Mouse (Mus musculus) lung, postnatal 10 days (tissue): Measurements from ENCODE around the gene Frmd4a.
A peak's percentile ranks its signal among the peaks of the same experiment; 100 is the strongest.

Source experiments
- DNase-seq: peaks from one replicate; pipeline ENCODE4 v3.0.0; 2021

The Frmd4a gene

DNA sequence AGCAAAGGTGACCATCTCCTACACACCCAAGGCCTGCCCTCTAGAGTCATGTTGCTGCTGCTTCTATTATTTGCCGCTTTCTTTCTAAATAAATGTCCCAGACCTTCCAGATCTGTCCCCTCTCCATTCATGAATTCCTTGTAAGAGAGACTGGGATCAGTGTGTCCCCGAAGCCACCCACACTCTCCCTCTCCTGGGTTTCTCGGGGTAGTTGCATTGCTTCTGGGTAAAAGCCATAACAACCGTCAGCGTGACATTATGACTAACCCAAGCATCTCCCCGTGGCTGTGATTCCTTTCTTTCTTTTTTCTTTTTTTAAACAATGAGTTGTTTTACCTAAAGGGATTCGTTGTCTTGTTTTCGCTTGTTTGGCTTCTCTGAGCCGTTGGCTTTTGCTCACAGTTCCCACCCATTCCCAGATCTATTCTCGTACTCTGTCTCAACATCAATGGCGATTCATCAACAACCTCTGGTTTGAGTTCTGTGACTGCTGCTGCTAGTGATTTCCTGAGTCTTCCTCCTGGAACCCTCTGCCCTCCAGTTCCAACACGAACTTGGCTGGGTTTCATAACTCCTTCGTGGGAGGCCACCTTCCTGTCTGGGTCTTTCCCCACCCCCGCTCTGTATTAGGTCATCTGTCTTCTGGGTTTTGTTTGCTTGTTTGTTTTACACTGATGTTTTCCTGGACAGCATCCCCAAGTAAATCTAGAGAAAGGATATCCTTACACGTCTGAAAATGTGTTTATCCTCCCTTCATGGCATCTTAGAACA, 483.9 kb downstream of the Frmd4a start:
- peak; percentile 84 for DNase-seq

DNA sequence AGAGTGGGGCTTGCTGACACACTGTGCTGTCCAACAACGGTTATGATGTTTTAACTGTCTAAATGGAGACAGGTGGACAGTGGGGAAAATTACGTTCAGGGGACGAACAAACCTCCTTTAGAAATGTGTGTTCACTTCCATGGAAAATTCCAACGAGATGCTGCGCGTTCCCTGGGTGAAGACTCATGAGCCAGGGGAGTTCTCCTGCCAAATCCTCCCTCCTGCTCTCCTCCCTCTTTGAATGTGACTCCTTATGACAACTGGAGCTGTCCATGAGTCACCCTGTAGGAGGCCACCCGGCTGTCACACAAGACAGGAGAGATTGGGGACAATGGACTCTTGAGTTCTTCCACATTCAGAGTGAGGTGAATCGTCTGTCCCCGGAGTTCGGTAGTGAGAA, 486.9 kb downstream of the Frmd4a start:
- peak; percentile 50 for DNase-seq

DNA sequence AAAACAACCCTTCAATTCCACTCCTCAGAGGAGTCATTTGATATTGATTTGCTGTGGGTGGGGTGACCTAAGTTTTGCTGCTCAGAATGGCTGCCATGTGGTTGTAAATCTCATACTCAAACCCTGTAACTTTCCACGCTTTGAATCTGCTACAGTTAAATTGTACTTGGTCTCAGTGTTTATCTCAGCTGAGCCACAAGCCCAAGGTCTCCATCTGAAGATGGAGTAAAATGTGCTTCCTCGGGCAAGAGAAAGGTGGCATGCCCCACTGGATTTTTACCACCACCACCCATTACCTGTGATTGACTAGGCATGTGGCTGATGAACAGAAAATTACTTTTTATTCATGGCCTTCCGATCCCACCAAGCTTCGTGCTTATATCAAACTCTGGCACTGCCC, 488.2 kb downstream of the Frmd4a start:
- DNase-seq = no peak

DNA sequence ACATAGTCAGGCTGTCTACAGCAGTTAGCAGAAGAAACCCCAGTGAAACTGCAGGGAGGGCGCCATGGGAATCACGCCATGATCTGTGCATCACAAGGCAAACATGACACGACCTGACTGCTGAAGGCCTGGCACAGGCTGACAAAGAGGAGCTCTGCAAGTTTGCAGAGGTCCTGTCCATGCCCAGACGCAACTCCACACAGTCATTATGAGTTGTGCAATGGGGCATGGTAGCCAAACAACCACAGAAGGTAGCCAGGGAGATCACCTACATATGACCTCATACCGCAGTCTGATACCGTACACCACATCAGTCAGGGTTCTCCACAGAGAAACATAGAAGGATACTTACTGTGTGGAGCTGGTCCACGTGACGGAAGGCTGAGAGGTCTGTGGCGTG, 489.1 kb downstream of the Frmd4a start:
- DNase-seq = no peak

DNA sequence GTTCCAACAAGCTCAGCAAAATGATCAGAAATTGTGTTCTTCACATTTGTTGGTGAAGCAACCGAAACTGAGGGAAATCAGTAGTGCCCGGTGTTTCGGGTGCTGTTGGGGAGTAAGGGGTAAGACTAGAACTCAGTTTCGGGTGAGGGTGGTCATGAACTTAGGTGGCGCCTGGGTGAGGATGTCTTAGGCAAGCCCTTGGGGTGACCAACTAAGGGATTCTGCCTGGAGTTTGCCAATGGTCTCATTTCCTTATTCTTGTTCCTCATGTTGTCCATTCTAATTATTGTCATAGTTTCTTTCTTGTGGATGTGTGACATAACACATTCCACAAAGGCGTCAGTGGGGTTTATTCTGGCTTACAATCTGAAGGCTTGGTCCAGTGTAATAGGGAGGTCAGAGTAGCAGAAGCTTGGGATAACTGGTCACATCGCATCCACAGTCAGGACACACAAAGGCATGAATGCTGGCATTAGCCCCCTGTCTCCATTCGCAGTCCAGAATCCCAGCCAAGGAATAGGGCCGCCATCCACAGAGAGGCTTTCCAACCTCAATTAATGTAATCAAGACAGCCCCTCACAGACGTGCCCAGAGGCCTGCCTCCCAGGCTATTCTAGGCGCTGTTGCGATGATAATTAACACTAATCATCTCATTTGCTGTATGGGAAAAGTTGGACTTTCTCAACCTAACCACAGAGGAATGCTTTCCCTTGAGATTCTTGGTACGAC, 490.5 kb downstream of the Frmd4a start:
- DNase-seq = no peak

DNA sequence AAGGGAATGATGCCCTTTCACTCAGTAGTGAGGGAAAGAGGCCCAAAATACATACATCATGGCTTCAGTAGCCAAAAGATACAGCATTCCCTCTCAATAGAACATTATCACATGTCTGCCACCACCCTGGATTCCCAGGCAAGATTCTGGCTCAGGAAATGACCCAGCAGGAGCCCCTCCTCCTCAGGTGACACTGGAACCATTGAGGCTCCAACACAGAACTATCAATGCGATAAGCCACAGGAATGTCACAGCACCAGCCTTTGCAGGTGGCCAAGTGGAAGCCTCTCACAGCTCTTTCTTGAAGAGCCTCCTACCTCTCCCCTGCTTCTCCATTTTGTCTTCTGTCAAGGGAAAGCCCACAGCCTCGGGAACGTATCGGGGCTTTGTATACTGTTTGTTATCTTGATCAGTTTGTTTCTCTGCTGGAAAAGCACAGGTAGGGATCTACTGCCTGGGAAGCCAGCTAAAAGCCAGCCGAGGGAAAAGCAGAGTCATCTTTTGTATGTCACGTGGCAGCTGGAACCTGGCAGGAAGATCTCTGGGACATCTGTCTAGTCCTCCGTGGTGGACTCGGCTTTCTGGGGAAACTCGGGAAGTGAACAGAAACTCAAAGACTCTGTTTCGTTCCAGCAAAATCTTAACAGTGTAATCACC, 491.6 kb downstream of the Frmd4a start:
- no peak for DNase-seq

DNA sequence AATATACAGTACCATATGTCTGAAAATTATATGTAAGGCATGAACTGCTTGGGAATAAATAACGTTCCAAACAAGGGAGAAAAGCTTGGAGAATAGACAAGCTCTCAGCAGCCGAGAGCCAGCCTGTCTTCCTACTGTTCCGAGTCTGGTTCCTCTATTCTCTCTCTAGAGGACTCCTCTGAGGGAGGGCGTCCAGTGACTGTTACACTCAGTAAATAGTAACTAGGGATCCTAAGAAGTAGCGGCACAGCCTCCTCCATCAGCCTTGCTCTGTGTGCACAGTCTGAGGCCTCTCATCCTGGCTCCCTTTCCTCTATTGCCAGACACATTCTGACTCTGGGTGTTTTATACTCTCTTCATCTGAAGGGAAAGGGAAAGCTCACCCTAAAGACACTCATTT, 492.2 kb downstream of the Frmd4a start:
- DNase-seq = no peak

DNA sequence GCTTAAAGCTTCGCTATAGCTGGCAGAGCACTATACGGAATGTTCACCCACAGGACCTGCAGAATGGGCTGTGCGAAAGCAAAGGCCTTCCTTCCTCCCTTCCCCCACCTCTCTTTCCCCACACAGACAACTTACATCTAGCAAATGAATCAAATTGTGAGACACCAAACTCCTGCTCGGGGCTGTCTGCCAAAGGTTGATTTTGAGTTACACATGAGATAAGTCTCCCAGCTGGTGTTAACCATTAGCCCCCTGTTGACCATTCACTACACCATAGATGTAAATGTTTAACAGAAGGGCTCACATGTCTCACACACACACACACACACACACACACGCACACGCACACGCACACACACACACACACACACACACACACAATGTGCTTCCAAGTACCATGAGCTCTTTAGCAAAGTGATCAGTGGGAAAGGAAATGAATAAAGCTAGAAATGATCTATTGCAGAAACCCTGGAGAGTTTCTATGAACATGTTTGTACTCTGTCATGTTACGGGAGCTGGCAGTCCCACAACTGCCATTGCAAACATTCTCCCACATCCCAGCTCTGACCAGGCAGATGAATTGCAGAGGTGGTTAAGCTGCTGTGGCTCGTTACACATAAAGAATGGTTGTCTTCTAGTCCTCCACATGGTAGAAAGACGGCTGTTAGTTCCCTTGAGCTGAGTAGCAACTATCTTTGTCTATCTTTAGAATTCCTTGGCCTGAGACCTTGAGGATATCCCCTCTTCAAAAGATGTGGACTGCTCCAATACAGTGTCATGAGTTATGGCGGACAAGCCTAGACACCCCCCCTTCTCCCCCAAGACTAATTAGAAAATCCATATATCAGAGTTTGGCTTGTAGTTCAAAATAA, 492.9 kb downstream of the Frmd4a start:
- DNase-seq = peak; percentile 47

DNA sequence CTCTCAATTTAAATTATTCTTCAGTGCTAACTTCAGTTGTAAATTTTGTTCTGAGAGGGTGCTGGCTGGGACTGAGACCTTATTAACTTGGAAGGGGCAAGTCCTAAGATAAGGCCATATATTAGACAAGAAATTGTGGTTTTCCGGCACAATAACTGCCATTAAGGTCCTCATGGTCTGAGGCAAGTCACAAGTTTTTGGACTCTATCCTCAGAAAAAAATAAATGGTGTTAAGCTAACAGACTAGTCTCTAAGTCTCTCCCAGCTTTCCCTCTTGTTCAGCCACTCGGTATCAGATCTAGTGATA, 493.5 kb downstream of the Frmd4a start:
- DNase-seq = no peak

DNA sequence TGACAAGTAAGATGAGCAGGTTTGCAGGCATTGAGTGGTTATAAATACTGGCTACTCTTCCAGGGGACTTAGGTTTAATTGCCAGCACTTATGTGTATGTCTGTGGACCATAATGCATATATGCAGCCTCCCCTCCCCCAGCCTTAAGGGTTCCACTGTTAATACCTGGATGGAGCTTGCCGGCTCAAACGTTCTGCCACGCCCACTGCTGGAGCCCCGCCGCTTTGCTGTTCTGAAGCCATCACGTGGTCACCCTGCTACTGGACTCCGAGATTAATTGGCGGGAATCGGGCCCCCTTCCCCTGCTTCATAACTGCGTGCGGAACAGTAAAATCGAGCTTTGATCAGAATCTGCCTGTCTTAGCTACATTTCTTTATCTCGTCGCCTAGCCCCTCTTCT, 495.1 kb downstream of the Frmd4a start:
- no peak for DNase-seq

DNA sequence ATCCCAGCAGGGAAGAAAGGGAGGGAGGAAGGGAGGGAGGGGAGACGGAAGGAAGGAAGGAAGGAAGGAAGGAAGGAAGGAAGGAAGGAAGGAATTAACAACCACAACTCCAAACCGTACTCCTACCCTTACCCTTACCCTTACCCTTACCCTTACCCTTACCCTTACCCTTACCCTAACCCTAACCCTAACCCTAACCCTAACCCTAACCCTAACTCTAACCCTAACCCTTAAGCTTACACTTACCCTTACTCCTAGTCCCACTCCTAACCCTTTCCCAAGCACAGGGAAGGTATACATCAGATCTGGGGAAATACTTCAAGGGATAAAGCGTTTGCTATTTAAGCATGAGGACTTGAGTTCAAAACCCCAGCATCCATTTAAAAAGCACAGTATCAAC, 498.4 kb downstream of the Frmd4a start:
- no peak for DNase-seq

DNA sequence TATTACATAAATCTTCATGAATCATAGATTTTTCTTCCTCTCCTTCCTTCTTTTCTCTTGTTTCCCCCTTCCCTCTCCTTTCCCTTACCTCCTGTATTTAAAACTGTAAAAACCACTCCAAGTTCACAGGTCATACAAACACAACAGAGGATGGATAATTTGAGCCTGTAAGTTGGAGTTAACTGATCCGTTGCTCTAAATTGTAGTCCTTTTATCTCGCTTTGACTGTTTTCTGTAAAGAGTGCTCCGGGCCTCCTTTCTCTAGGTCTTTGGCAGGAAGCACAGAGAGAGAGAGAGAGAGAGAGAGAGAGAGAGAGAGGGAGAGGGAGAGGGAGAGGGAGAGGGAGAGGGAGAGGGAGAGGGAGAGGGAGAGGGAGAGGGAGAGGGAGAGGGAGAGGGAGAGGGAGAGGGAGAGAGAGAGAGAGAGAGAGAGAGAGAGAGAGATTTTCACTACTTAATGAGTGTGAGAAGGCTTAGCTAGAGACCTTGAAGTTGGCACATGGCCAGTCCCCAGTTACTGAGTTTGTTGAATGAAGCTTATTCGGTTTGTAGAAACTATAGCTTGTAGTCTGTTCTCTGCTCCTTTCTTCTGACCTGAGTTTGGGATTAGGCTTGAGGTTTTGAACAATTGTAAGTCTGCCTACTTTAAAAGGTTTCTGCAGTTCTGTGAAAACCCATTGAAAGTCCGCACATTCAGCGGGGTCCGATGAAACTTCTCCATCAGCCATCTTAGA, 499.5 kb downstream of the Frmd4a start:
- DNase-seq = peak; percentile 70

DNA sequence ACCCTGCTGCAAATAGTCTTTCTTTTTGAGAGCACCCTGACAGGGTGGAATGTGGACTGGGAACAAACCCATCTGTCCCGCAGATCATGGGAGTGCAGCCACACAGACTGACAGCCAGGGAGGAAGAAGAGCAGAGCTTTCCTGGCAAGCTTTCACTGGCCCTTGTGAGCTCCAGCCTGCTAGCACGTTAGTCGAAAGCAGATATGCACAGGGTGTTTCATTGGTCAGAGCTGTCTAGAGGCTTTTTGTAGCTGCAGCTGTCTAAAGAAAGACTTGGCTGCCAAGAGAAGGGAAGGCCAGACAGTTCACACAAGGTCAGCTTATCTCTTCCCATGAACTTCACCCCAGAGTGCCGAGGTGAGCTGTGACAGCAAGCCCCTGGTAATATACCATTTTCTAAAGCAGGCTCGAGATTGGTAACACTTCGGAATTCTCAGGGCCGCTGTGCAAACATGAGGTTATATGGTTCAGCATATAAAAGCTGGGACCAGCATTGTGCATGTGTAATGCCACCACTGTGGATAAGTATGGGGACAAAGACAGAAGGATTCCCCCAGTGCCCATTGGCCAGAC, 500.1 kb downstream of the Frmd4a start:
- peak; percentile 79 for DNase-seq

DNA sequence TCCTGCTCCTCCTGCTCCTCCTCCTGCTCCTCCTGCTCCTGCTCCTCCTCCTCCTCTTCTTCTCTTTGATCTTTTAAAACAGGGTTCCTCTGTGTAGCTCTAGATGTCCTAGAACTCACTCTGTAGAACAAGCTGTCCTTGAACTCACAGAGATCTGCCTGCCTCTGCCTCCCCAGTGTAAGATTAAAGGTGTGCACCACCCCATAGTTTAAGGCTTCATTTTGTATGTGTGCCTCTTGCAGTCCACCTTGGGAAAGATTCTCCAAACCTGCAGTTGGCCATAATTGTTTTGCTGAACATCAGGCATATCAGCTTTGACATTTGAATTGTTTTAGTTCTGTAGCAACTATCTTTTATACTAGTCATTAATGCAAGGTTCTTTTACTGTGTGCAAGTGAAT, 501.0 kb downstream of the Frmd4a start:
- DNase-seq = no peak

DNA sequence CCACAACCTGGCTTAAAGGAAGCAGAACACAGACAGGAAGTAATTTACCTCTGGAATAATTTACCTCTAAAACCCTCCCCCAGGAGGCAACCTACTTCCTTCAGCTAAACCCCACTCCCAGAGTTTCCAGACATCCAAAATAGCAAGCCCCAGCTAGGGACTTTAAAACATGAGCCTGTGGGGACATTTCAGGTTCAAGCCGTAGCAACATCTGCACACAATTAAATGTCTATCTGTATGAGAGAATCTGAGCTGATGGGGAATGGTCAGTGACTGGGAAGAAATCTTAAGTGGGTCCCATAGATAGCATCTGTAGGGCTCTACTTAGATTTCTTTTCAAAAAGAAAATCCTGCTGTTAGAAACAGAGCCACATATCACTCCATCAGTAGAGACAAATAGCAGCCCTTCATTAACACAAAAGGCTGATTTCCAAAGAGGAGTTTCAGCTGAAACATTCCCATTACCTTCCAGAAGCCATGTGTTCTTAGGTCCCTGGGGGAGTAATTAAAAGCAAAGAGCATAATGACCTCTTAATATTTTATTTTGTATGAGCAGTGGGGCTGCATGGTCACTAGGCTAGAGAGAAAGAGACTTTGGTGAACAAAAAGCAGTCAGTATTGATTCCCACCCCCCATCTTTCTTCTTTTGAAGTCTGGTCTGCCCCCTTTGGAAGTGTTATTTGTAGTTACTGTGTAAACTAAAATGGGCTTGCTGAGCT, 505.4 kb downstream of the Frmd4a start:
- DNase-seq = no peak

DNA sequence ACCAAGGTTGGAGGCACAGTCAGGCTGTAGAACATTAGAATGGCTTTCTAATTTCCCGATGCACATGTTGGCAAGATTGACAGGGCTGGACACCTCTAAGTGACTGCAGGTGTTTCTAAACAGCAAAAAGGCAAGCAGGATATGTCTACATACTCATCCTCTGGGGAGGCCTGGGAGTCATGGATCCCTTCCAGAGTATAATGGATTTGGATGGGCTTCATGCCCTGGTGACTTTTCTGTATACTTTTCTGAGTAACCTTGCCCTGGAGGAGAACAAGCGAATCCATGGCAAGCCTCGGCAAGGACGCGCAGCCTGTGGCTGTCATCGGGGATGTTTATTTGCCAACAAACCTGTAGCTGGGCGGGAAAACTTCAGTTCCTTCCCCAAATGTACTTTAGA, 509.6 kb downstream of the Frmd4a start:
- no peak for DNase-seq

DNA sequence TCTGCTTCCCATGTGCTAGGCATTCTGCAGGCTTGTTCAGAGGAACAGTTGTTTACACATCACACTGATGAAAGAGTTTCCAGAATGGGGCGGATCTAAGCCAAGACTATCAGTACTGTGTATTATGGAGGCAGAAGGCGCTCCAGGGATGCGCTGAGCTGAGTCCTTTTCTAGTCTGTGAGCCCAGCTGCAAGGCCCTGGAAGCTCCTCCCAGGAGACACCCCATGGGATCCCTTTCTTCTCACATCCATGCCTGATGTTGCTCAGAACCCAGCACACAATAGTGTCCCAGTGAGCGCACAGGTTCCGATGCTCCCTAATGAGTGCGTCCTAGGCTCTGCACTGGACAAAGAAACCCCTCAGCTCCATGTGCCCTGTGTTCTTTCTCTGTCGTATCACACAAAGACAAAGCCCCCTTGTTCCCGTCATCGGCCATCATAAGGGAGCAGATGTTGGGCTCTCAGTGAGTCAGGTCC, 511.8 kb downstream of the Frmd4a start:
- no peak for DNase-seq

DNA sequence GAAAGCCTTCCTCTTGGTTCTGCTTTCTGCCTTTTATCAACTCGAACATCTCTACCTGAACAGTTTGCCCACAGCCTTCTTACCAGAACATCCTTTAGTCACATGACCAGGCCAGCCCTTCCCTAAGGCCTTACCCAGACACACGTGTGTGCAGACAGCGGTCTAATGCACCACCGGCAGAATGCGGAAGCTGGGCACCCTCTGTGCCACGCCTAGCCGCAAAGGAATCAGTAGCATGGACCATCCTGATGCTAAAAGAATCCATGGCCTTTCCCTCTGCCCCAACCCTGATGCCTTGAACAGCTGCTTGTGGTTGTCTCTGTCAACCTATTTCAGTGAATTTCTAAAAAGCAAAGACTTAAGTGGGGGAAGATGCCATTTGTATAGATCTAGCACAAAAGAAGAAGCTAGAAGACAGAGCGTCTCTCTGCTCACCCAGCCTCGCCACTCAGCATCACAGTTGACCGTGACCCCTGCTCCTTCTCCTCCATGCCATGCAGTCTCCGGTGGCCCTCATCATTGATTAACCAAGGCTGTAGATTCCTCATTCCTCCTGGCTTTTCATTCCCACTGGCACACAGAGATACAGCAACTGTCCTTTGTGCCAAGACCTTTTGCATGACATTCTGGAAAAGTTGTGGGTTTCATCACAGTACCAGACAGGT, 514.1 kb downstream of the Frmd4a start:
- DNase-seq = no peak

DNA sequence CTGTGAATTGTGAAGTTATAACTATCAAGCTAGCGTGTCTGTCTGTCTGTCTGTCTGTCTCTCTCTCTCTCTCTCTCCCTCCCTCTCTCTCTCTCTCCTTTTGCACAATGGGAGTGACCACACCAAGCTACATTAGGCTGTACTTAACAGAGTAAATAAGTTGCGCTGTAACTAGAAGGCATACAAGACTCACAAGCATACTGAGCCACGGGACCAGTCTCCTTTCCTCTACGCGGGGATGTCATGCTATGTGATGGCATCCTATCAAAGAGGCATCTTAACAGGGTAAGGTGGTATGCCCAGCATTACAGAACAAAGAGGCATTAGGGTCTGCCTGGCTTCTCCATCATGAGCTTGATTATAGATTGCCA, 514.7 kb downstream of the Frmd4a start:
- DNase-seq = no peak

DNA sequence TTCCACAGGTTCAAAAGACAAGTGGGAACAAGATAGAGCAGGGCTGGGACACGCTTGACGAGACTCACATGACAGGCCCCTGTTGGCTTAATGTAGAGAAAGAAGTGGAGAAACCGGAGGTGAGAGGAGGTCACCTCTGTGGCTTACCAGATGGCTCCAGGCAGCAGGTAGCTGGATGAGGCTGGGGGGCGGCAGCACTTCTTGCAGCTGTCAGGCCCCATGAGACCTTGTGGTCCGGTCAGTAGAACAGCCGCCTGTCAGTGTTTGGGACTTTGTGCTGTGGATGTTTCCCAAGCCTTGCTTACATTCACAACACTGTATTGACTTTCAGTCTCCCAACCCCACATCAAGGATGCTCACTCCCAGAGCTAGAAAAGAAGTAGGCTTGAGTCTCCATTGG, 515.4 kb downstream of the Frmd4a start:
- no peak for DNase-seq
